Mouse (Mus musculus): Measurements from ENCODE around the gene Tmem214.

- TF ChIP-seq CTCF (IDR thresholded peaks at IDR 0.05; ENCODE audit: insufficient read depth, low read length) = no peak
- TF ChIP-seq POLR2A (IDR thresholded peaks at IDR 0.05; ENCODE audit: borderline replicate concordance, extremely low read depth, low read depth, low read length) = no peak
Measured at GRCm38 (mm10) chr5:30925217-30925616, 57.4 kb downstream of the Tmem214 start.

Measured in lung, adult 2 months (tissue).